Mouse (Mus musculus) megakaryocyte-erythroid progenitor cell, adult 5 weeks (primary cell): Measurements from ENCODE around the gene Atoh7. TPM values are rescaled to one million over a fixed set of nuclear protein-coding genes. Genes with fewer than 3 reads are reported as not detected.

Experiments used
- polyA plus RNA-seq: library from polyadenylated mRNA; stranded (reverse); fragments of >175 nt; gene quantifications from 2 replicates; pipeline ENCODE4 v1.2.3, GENCODE M21; 2012

Gene Atoh7
- not detected in 2 replicates for polyA plus RNA-seq

DNA sequence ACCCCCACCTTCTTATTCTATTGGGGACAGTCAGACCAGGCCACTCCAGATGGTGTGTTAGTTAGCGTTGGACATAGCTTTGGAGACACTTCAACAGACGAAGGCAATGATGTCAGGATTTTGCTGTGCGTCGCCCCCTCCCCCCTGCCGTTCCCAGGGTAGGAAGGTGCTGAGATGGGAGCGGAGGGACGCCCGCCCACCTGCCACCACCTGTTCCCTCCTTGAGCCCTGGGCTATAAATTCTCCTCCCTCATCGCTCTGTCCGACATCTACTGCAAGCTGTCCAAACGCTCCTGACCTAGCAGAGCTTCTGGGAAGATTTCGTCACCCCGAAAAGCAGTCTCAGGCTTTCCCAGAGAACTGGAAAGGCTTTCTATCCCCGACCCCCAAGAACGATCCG lies at the start of gene Atoh7:
Gene Atoh7, plus strand, starts transcription at position 131 of the 400 bp plus-strand sequence.

DNA sequence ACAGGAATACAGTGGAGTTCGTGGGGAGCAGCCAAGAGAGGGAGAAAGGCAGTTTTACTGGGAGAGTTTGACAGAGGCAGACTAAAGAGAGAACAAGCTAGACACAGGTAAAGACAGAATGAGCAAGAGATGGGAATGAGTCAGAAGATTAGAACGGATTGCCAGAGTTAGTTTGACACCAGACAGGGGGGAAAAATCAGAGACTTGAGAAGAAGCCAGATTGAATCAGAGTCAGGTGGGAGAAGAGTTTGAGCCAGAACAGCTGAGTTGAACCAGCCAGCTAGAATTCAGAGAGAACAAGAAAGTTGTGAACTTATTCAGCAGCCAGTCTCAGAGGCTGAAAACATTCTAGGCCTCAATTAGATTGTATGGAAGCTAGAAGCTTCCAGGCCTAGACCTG lies 39.6 kb upstream of the Atoh7 start, which contains the start of gene Pbld1:
Gene Pbld1, plus strand, starts transcription at position 301 of the 400 bp plus-strand sequence.

Other genes with a start within 250 kb of the Atoh7 start
- 0.97 and 4.5 TPM in 2 replicates for gene Tet1, start 190.7 kb upstream of the Atoh7 start, polyA plus RNA-seq
- 10.8 and 11.9 TPM in 2 replicates for gene Slc25a16, start 179.0 kb upstream of the Atoh7 start, polyA plus RNA-seq
- gene Dna2, start 152.6 kb upstream of the Atoh7 start, polyA plus RNA-seq = 11.1 and 12.6 TPM in 2 replicates
- gene Rufy2, start 119.4 kb upstream of the Atoh7 start, polyA plus RNA-seq = 0.69 and 0.87 TPM in 2 replicates
- 17.3 and 19.6 TPM in 2 replicates for gene Hnrnph3, start 75.4 kb upstream of the Atoh7 start, polyA plus RNA-seq
- not detected in 2 replicates for gene Pbld2, start 75.3 kb upstream of the Atoh7 start, polyA plus RNA-seq
- 0.12 TPM in 1 of 2 replicates, not detected in the other for gene Pbld1, start 39.5 kb upstream of the Atoh7 start, polyA plus RNA-seq
- 0.03 TPM in 1 of 2 replicates, not detected in the other for gene Mypn, start 104.3 kb downstream of the Atoh7 start, polyA plus RNA-seq
- gene Herc4, start 144.2 kb downstream of the Atoh7 start, polyA plus RNA-seq = 13.6 and 18.7 TPM in 2 replicates